Mouse (Mus musculus) liver, adult 2 months (tissue): ENCODE measurements around the gene Gstt4. TPM values are rescaled to one million over a fixed set of nuclear protein-coding genes. Genes with fewer than 3 reads are reported as not detected.
A peak's percentile ranks its signal among the peaks of the same experiment; 100 is the strongest.

ENCODE experiments used
- DNase-seq: peaks from one replicate; pipeline ENCODE4 v3.0.0-alpha.2; 2011; ENCODE audit warnings: low read depth, low spot score; ENCODE audit errors: extremely low read depth
- H3K27ac ChIP-seq: fragments of 200-500 bp; replicated peaks from 2 replicates; pipeline ENCODE4 v1.5.1; 2012; ENCODE audit warnings: low read depth, mild to moderate bottlenecking, control low read depth, inconsistent platforms, low read length; ENCODE audit not compliant: insufficient read depth
- H3K27me3 ChIP-seq: fragments of 200-500 bp; 2 replicates; pipeline ENCODE4 v1.6.1; 2012; ENCODE audit warnings: mild to moderate bottlenecking, moderate library complexity, low read length, inconsistent platforms; ENCODE audit not compliant: control insufficient read depth, insufficient read depth
- H3K36me3 ChIP-seq: fragments of 200-500 bp; 2 replicates; pipeline ENCODE4 v1.6.1; 2012; ENCODE audit warnings: low read length, inconsistent platforms; ENCODE audit not compliant: control insufficient read depth, insufficient read depth
- H3K4me1 ChIP-seq: fragments of 200-500 bp; 2 replicates; pipeline ENCODE4 v1.6.1; 2011; ENCODE audit warnings: low read length; ENCODE audit not compliant: control insufficient read depth, insufficient read depth
- H3K4me3 ChIP-seq: fragments of 200-500 bp; 2 replicates; pipeline ENCODE4 v1.5.1; 2011; ENCODE audit warnings: low read depth, mild to moderate bottlenecking, control low read depth, low read length, moderate library complexity; ENCODE audit not compliant: insufficient read depth
- H3K79me2 ChIP-seq: fragments of 200-500 bp; 2 replicates; pipeline ENCODE4 v1.6.1; 2012; ENCODE audit warnings: inconsistent platforms, mild to moderate bottlenecking, low read length, moderate library complexity; ENCODE audit not compliant: control insufficient read depth, insufficient read depth
- H3K9ac ChIP-seq: fragments of 200-500 bp; 2 replicates; pipeline ENCODE4 v1.6.1; 2012; ENCODE audit warnings: low read depth, mild to moderate bottlenecking, control low read depth, inconsistent platforms, low read length
- CTCF ChIP-seq: fragments of 200-500 bp; IDR thresholded peaks from 2 replicates; pipeline ENCODE4 v1.5.1; 2011; ENCODE audit warnings: low read depth, low read length, control low read depth
- POLR2A ChIP-seq: fragments of 200-500 bp; IDR thresholded peaks from 2 replicates; pipeline ENCODE4 v1.6.1; 2011; ENCODE audit warnings: low read length, control low read depth; ENCODE audit not compliant: insufficient read depth; ENCODE audit errors: extremely low read depth
- WGBS: fragments of 180-500 bp; shearing (Covaris S2); methylation state at CpG from one replicate; pipeline ENCODE4 v1.1.7; 2018; 5-methylcytosine and 5-hydroxymethylcytosine counted together
- polyA plus RNA-seq: library from polyadenylated mRNA; depleted of rRNA; stranded (reverse); fragments of >200 nt; gene quantifications from 2 replicates; pipeline ENCODE4 v1.2.3, GENCODE M21; 2012
- total RNA-seq: library from RNA; depleted of rRNA; stranded (reverse); fragments of >200 nt; gene quantifications from 2 replicates; pipeline ENCODE4 v1.2.3, GENCODE M21; 2014

Gene Gstt4
- total and polyA plus RNA-seq, 2 experiments = 0.09 TPM; not detected in 1

DNA sequence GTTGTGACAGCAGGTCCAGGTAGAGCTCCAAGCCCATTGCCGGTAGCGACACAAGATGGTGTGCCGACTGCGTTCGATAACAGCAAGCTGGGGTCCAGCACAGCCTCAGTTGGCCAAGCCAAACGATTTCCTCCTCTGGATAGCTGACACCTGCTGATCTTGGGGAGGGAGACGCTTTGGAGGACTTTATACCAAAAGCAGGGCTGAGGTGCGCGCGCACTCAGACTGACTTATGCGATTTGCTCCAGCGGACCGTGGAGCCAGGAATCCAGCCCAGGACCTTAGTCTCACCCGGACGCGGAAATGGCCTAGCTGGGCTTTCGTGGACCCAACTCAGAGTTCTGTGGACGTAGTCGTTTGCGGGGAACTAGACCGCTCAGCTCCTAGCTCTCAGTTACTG lies 11.9 kb upstream of the Gstt4 start:
- WGBS = 1% methylated on average over 21 of the region's 21 CpGs
- peak; percentile 57; the same call in 1 of the 2 replicates for TF ChIP-seq POLR2A
- TF ChIP-seq CTCF = no peak
- DNase-seq = peak; percentile 88
- H3K36me3 ChIP-seq = no peaks in the 10 kb centered on the region
- no peaks in the 10 kb centered on the region for H3K79me2 ChIP-seq
- H3K27me3 ChIP-seq = no peaks in the 10 kb centered on the region
- H3K27ac ChIP-seq = peak overlapping the region; percentile 86
- H3K9ac ChIP-seq = peak overlapping the region; percentile 67
- H3K4me3 ChIP-seq = peak overlapping the region; percentile 60
- peaks cover 6% of the 10 kb centered on the region; the same call in 1 of the 2 replicates for H3K4me1 ChIP-seq

DNA sequence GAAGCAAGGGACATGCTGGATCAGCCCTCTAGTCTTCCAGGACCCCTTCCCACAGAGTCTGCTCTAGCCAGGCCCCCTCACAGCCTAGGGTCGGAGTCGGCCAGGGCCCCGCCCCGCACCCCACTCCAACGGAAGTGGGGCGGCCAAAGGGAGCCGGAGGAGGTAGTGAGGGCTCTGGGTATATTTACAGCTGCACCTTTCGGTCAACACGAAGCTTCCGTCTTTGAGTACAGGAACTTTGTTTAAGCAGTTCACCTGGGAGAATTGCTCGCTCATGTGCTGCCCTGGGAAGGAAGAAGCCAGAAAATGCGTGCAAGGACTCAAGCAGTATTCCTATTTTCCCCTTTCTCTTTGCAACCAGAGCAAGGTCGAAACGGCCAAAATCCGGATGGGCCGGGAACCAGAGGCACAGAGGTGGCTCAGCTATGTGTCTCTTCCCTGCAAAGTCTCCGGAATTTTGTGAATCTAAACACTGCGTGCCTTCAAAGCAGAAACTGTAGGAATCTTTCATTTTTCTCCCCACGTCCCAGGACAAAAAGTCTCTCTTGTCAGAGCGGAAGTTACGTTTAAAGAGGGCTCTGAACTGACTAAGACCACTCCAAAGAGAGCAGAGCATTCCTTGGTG lies 11.2 kb upstream of the Gstt4 start:
- Histone ChIP-seq H3K36me3 (no peaks in the 10 kb centered on the region), H3K4me1 (peaks cover 8% of the 10 kb centered on the region; the same call in 1 of the 2 replicates), H3K27ac (peak overlapping the region; percentile 86), H3K79me2 (no peaks in the 10 kb centered on the region), H3K9ac (peak overlapping the region; percentile 67), H3K27me3 (no peaks in the 10 kb centered on the region), H3K4me3 (peak overlapping the region; percentile 60)
- DNase-seq = peak; percentile 44
- TF ChIP-seq POLR2A (no peak), CTCF (no peak)
- 7% methylated on average over 21 of the region's 21 CpGs for WGBS

DNA sequence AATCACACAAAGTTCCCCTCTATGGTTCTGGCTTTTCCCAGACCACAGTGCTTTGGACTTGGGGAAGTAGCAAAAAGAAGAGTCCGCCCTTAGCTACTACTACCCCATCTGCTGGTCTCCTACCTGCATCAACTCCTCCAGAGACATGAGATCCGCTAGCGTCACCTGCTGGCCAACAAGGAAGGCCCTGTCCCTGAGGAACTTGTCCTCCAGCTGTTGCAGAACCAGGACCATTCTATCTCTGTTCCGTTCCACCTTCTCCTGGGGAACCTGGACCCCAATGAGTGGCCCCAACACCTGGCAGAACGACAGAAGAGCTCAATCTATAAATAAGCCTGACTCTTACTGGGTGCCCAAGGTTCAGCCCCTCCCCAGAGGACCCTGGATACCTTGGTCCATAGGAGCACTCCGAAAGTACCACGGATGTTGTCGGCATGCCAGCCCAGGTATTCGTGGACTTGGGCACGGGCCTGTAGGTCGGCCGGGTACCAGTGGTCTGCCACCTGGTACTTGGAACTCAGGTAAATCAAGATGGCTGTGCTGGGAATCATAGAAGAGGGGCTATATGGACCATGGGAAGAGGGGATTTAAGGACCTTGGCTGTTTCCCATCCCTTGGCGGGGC lies 10.0 kb upstream of the Gstt4 start:
- 29% methylated on average over 13 of the region's 13 CpGs for WGBS
- no peak for TF ChIP-seq POLR2A
- peak; percentile 98 for TF ChIP-seq CTCF
- Histone ChIP-seq H3K27ac (no peak overlapping the region), H3K36me3 (no peaks in the 10 kb centered on the region), H3K4me3 (peak overlapping the region; percentile 18; the same call in 1 of the 2 replicates), H3K79me2 (no peaks in the 10 kb centered on the region), H3K9ac (peak overlapping the region; percentile 25), H3K27me3 (no peaks in the 10 kb centered on the region), H3K4me1 (peaks cover 13% of the 10 kb centered on the region; the same call in 1 of the 2 replicates)
- peak; percentile 84 for DNase-seq

DNA sequence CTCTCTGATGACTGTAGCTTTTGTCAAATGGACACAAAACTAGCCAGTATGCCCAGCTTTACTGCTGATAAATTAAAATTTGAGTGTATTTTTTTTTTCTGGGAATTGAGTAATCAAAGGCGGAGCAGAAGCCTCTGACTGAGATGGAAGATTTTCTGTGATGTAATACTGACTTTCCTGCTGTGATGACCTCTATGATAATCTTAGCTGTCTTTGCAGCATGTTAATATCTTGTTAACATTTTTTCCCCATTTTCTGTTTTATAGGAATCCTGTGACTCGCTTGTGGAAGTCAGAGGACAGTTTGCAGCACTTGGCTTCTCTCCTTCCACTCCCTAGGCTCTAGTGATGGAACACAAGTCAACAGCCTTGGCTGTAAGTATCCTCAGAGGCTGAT lies 7.9 kb upstream of the Gstt4 start:
- peaks cover 13% of the 10 kb centered on the region; the same call in 1 of the 2 replicates for H3K4me1 ChIP-seq
- H3K4me3 ChIP-seq = no peak overlapping the region
- peak; percentile 56 for DNase-seq
- H3K79me2 ChIP-seq = no peaks in the 10 kb centered on the region
- H3K27ac ChIP-seq = no peak overlapping the region
- TF ChIP-seq POLR2A (no peak), CTCF (no peak)
- WGBS = 55% methylated on average over 2 of the region's 2 CpGs
- no peak overlapping the region for H3K9ac ChIP-seq
- no peaks in the 10 kb centered on the region for H3K27me3 ChIP-seq
- H3K36me3 ChIP-seq = no peaks in the 10 kb centered on the region

DNA sequence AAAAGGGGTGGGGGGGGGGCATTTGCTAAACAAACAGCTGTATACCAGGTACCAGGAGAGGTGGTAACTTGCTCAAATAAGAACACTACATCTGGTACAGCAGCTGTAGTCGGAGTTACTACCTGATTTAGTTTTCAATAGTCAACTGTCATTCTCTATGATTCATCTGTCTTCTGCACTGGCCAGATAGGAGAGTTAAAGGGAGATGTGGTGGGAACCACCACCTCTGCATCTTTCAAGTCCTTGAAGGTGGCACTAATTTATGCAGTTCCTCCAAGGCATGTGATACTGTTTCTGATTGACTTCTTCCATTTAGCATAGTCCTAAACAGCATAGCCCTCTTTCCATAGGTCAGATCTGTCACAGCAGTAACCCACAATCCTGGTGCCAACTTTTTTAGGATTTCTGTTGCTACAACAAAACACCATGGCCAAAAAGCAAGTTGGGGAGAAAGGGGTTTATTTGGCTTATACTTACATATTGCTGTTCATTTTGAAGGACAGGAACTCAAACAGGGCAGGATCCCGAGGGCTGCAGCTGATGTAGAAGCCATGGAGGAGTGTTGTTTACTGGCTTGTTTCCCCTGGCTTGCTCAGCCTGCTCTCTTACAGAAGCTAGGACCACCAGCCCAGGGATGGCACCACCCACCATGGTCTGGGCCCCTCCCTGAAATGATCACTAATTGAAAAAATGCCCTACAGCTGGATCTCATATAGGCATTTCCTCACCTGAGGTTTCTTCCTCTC lies 7.4 kb upstream of the Gstt4 start:
- Histone ChIP-seq H3K4me3 (no peak overlapping the region), H3K27me3 (no peaks in the 10 kb centered on the region), H3K27ac (no peak overlapping the region), H3K79me2 (no peaks in the 10 kb centered on the region), H3K4me1 (peaks cover 13% of the 10 kb centered on the region; the same call in 1 of the 2 replicates), H3K36me3 (no peaks in the 10 kb centered on the region), H3K9ac (no peak overlapping the region)
- DNase-seq = no peak
- TF ChIP-seq CTCF (no peak), POLR2A (no peak)
- WGBS = 84% methylated on average over 2 of the region's 2 CpGs
